Mouse (Mus musculus) erythroblast, embryonic 14.5 days (primary cell): ENCODE data around the gene Tm9sf1. TPM values are rescaled to one million over a fixed set of nuclear protein-coding genes. Genes with fewer than 3 reads are reported as not detected.

ENCODE experiments used
- H3K27me3 ChIP-seq: 2 replicates; pipeline ENCODE4 v1.6.1; 2012; ENCODE audit warnings: inconsistent platforms; ENCODE audit not compliant: control insufficient read depth
- H3K36me3 ChIP-seq: 2 replicates; pipeline ENCODE4 v1.6.1; 2012; ENCODE audit warnings: mild to moderate bottlenecking, inconsistent platforms; ENCODE audit not compliant: control insufficient read depth
- H3K4me1 ChIP-seq: 2 replicates; pipeline ENCODE4 v1.6.1; 2012; ENCODE audit warnings: inconsistent platforms; ENCODE audit not compliant: control insufficient read depth
- H3K4me3 ChIP-seq: replicated peaks from 2 replicates; pipeline ENCODE3; 2012; ENCODE audit warnings: moderate library complexity, mild to moderate bottlenecking, inconsistent platforms
- H3K9me3 ChIP-seq: 2 replicates; pipeline ENCODE4 v1.6.1; 2012; ENCODE audit warnings: low read length, inconsistent platforms, mixed read lengths; ENCODE audit not compliant: control insufficient read depth
- GATA1 ChIP-seq: IDR thresholded peaks from 2 replicates; pipeline ENCODE4 v1.6.1; 2012; ENCODE audit warnings: low read length, inconsistent platforms, mixed read lengths
- TAL1 ChIP-seq: IDR thresholded peaks from 3 replicates; pipeline ENCODE4 v1.6.1; 2012; ENCODE audit warnings: low read length, inconsistent platforms, mixed read lengths
- polyA plus RNA-seq: library from polyadenylated mRNA; stranded (reverse); fragments of >175 nt; gene quantifications from 2 replicates; pipeline ENCODE4 v1.2.3, GENCODE M21; 2012

Tm9sf1 gene
- polyA plus RNA-seq, 1 experiment = 1.1 TPM

GRCm38 (mm10) chr14:55615876-55616275 is 27.7 kb downstream of the Tm9sf1 start:
- no peak for TF ChIP-seq TAL1
- no peak for TF ChIP-seq GATA1
- no peaks in the 10 kb centered on the region for H3K27me3 ChIP-seq
- no peak overlapping the region for H3K4me3 ChIP-seq
- no peaks in the 10 kb centered on the region for H3K9me3 ChIP-seq
- H3K36me3 ChIP-seq = peaks cover 3% of the 10 kb centered on the region
- H3K4me1 ChIP-seq = peaks cover 64% of the 10 kb centered on the region

- no peaks in the 10 kb centered on the region for H3K9me3 ChIP-seq
- H3K4me3 ChIP-seq = no peak overlapping the region
- TF ChIP-seq GATA1 (0 out of 2 replicates have a peak, but pooled peaks have one; percentile 31), TAL1 (no peak)
- peaks cover 13% of the 10 kb centered on the region for H3K36me3 ChIP-seq
- H3K4me1 ChIP-seq = peaks cover 65% of the 10 kb centered on the region
- H3K27me3 ChIP-seq = no peaks in the 10 kb centered on the region
Measured at GRCm38 (mm10) chr14:55614565-55615178, 28.9 kb downstream of the Tm9sf1 start.

GRCm38 (mm10) chr14:55613346-55613745 is 30.3 kb downstream of the Tm9sf1 start:
- H3K9me3 ChIP-seq = no peaks in the 10 kb centered on the region
- H3K4me3 ChIP-seq = no peak overlapping the region
- TF ChIP-seq GATA1 = no peak
- no peak for TF ChIP-seq TAL1
- H3K27me3 ChIP-seq = no peaks in the 10 kb centered on the region
- peaks cover 26% of the 10 kb centered on the region for H3K36me3 ChIP-seq
- H3K4me1 ChIP-seq = peaks cover 53% of the 10 kb centered on the region

DNA sequence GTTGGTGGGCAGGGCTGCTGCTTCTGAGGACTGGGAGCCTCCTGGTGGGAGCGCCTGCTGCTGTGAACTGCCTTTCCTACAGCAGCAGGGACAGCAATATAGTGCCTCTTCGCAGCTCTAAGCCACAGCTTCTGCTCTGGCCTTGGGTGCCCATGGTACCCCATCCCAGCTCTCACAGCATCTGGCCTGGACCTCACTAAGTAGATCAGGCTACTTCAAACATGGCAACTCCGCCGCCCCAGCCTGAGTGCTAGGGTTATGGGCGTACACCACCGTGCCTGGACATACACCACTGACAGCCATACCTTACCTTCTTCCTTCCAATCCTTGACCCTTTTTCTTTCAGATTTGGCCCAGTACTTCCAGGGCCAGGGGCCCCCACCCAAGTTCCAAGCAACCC is 35.3 kb downstream of the Tm9sf1 start:
- TF ChIP-seq TAL1 (no peak), GATA1 (no peak)

DNA sequence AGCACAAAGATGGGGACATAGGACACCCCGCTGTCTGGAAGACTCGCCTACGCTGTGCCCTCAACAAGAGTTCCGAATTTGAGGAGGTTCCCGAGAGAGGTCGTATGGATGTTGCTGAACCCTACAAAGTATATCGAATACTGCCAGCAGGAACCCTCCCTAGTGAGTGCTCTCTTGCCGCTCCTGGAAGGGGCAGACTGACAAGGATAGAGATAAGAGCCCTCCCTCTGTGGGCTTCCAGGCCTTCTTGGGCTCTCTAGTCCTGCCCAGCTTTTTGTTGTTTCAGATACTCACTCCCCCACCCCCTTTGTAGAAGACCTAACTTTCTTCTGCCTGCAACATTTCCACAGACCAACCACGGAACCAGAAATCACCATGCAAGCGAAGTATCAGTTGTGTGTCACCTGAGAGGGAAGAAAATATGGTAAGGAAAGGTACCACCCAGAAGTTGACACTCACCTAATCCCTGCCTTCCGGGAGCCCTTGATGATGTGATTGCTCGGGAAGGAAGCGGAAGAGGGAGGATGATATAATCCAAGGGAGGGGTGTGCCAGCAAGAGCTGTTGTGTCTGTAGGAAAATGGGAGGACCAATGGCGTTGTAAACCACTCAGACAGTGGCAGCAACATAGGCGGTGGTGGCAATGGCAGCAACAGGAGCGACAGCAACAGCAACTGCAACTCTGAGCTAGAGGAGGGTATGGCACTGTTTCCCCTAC is 37.7 kb downstream of the Tm9sf1 start:
- no peak for TF ChIP-seq TAL1
- TF ChIP-seq GATA1 = no peak
- no peaks in the 10 kb centered on the region for H3K27me3 ChIP-seq
- H3K9me3 ChIP-seq = no peaks in the 10 kb centered on the region
- H3K4me3 ChIP-seq = peak overlapping the region; percentile 25
- H3K4me1 ChIP-seq = peaks cover 57% of the 10 kb centered on the region
- H3K36me3 ChIP-seq = peaks cover 90% of the 10 kb centered on the region

More for the DNA sequence above, 35.3 kb downstream of the Tm9sf1 start:
- Histone ChIP-seq H3K27me3 (no peaks in the 10 kb centered on the region), H3K9me3 (no peaks in the 10 kb centered on the region), H3K36me3 (peaks cover 68% of the 10 kb centered on the region), H3K4me3 (no peak overlapping the region), H3K4me1 (peaks cover 54% of the 10 kb centered on the region)

DNA sequence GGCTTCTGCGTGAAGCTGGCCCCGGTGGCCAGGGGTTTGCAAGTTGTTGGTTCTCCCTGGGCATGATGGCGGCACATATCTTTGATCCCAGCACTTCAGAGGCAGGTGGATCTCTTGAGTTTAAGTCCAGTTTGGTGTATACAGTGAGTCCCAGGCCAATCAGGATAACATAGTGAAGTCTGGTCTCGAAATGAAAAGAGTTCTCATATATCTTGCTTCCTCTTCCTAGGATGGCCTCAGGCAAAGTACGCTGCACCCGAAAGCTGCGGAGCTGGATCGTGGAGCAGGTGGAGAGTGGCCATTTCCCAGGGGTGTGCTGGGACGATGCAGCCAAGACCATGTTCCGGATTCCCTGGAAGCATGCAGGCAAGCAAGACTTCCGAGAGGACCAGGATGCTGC is 38.8 kb downstream of the Tm9sf1 start:
- Histone ChIP-seq H3K9me3 (no peaks in the 10 kb centered on the region), H3K4me1 (peaks cover 56% of the 10 kb centered on the region), H3K36me3 (peaks cover 92% of the 10 kb centered on the region), H3K27me3 (no peaks in the 10 kb centered on the region), H3K4me3 (peak overlapping the region; percentile 73)
- TF ChIP-seq TAL1 = no peak
- no peak for TF ChIP-seq GATA1

GRCm38 (mm10) chr14:55603633-55604576 is 39.7 kb downstream of the Tm9sf1 start:
- Histone ChIP-seq H3K4me3 (peak overlapping the region; percentile 73), H3K9me3 (no peaks in the 10 kb centered on the region), H3K27me3 (no peaks in the 10 kb centered on the region), H3K4me1 (peaks cover 56% of the 10 kb centered on the region), H3K36me3 (peaks cover 92% of the 10 kb centered on the region)
- TF ChIP-seq TAL1 = no peak
- peak; percentile 98 for TF ChIP-seq GATA1

DNA sequence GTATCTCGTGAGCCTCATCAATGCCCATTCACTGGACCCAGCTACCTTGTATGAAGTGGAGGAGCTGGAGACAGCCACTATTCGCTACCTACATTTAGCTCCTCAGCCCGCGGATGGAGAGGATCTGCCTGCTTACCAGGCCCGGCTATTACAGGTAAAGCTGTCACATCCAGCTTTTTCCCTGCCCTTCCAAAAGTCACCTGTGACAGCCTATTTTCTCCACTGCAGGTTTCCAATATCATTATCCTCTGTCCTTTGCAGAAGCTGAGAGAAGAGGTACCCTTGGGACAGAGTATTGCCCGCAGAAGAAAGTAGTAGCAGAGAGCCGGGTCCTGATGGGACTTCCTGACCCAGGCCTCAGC is 40.4 kb downstream of the Tm9sf1 start, which contains the start of gene Irf9:
Irf9 (plus strand) TSS at position 301 of the 362 bp plus-strand sequence.
- H3K4me1 ChIP-seq = peaks cover 55% of the 10 kb centered on the region
- no peaks in the 10 kb centered on the region for H3K27me3 ChIP-seq
- peaks cover 92% of the 10 kb centered on the region for H3K36me3 ChIP-seq
- no peaks in the 10 kb centered on the region for H3K9me3 ChIP-seq
- peak within 1 kb of the TSS; percentile 73 for H3K4me3 ChIP-seq
- TF ChIP-seq TAL1 (no peak), GATA1 (no peak)
